Mouse (Mus musculus) midbrain, embryonic 16.5 days (tissue): ENCODE data around the gene Wasf3. TPM values are rescaled to one million over a fixed set of nuclear protein-coding genes. Genes with fewer than 3 reads are reported as not detected.
"Not testable (repeated sequence)": the region's sequence is repeated elsewhere in the genome, so short reads cannot be mapped to it uniquely, and the experiment has no call there.

Experiments used
- ATAC-seq: fragments of 200-750 bp; cut with Nextera tagmentation; 2 replicates; pipeline ENCODE4 v1.8.0; 2017; ENCODE audit warnings: moderate TSS enrichment
- H3K27ac ChIP-seq: fragments of 300-500 bp; sonication (generic); 2 replicates; pipeline ENCODE4 v1.5.1; 2014; ENCODE audit warnings: mild to moderate bottlenecking, low read length, mixed read lengths
- H3K27me3 ChIP-seq: fragments of 300-500 bp; sonication (generic); 2 replicates; pipeline ENCODE4 v1.6.1; 2014; ENCODE audit warnings: low read depth, low read length, mixed read lengths; ENCODE audit not compliant: control insufficient read depth, insufficient read depth
- H3K36me3 ChIP-seq: fragments of 300-500 bp; sonication (generic); 2 replicates; pipeline ENCODE4 v1.6.1; 2014; ENCODE audit warnings: mild to moderate bottlenecking, low read length, moderate library complexity, mixed read lengths; ENCODE audit not compliant: control insufficient read depth, insufficient read depth
- H3K4me1 ChIP-seq: fragments of 300-500 bp; sonication (generic); 2 replicates; pipeline ENCODE4 v1.6.1; 2014; ENCODE audit warnings: mild to moderate bottlenecking, low read length, mixed read lengths; ENCODE audit not compliant: control insufficient read depth, insufficient read depth
- H3K4me2 ChIP-seq: fragments of 300-500 bp; sonication (generic); 2 replicates; pipeline ENCODE4 v1.6.1; 2014; ENCODE audit warnings: mild to moderate bottlenecking, low read length, mixed read lengths
- H3K4me3 ChIP-seq: fragments of 300-500 bp; sonication (generic); 2 replicates; pipeline ENCODE4 v1.5.1; 2014; ENCODE audit warnings: low read depth, mild to moderate bottlenecking, low read length, moderate library complexity, mixed read lengths
- H3K9ac ChIP-seq: fragments of 300-500 bp; sonication (generic); 2 replicates; pipeline ENCODE4 v1.6.1; 2014; ENCODE audit warnings: low read depth, low read length, mixed read lengths
- H3K9me3 ChIP-seq: fragments of 300-500 bp; sonication (generic); replicated peaks from 2 replicates; pipeline ENCODE4 v1.6.1; 2014; ENCODE audit warnings: mild to moderate bottlenecking, low read length, mixed read lengths; ENCODE audit not compliant: control insufficient read depth, poor library complexity, severe bottlenecking
- WGBS: fragments of 180-500 bp; shearing (Covaris S2); extraction: QIAGEN DNeasy Blood & Tissue Kit; methylation state at CpG from one replicate; pipeline ENCODE4 v1.1.7; 2014; 5-methylcytosine and 5-hydroxymethylcytosine counted together
- polyA plus RNA-seq: library from polyadenylated mRNA; unstranded; fragments of >200 nt; fragmentation: Nextera tagmentation; extraction: Ambion mirVana; gene quantifications from 2 replicates; pipeline ENCODE4 v1.2.1, GENCODE M21; 2015

Wasf3 gene
- polyA plus RNA-seq, 1 experiment from 2014 or later = 21.4 TPM

GRCm38 (mm10) chr5:146386906-146387305 lies 2.1 kb downstream of the Wasf3 start:
- no peaks in the 10 kb centered on the region for H3K27me3 ChIP-seq
- ATAC-seq = no peak
- H3K9ac ChIP-seq = no peak overlapping the region
- H3K4me1 ChIP-seq = peaks cover 10% of the 10 kb centered on the region; the same call in 1 of the 2 replicates
- H3K27ac ChIP-seq = no peak overlapping the region
- no peak overlapping the region for H3K4me2 ChIP-seq
- WGBS = 95% methylated on average over 4 of the region's 4 CpGs
- no peaks in the 10 kb centered on the region for H3K36me3 ChIP-seq
- no peak overlapping the region for H3K4me3 ChIP-seq
- H3K9me3 ChIP-seq = no peaks in the 10 kb centered on the region

DNA sequence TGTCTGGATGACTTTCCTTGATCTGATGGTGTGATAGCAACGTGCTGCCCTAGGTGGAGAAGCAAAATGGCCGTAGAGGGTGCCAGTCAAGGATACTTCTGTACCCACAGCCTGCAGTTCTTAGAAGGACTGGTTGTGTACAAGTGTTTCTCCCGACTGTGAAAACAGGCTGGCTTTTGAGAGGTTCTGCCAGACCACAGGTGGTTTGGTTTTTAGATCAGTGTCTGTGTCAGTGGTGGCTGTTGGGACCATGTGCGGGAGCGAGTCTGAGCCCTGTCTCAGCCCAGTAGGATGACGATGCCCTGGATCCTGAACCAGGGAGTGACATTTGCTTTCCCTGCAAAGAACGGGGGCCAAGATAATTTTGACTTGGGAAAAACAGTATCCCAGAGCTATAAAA lies 9.8 kb downstream of the Wasf3 start:
- Histone ChIP-seq H3K9me3 (peaks cover 8% of the 10 kb centered on the region), H3K27ac (no peak overlapping the region), H3K4me3 (no peak overlapping the region), H3K4me1 (no peaks in the 10 kb centered on the region), H3K36me3 (0 out of 2 replicates have a peak, but pooled peaks cover 4% of the 10 kb centered on the region), H3K4me2 (no peak overlapping the region), H3K27me3 (no peaks in the 10 kb centered on the region), H3K9ac (no peak overlapping the region)
- ATAC-seq = no peak
- WGBS = 90% methylated on average over 7 of the region's 7 CpGs

- WGBS = 82% methylated on average over 5 of the region's 5 CpGs
- H3K9me3 ChIP-seq = peaks cover 8% of the 10 kb centered on the region
- no peak for ATAC-seq
- no peak overlapping the region for H3K27ac ChIP-seq
- no peaks in the 10 kb centered on the region for H3K4me1 ChIP-seq
- H3K9ac ChIP-seq = no peak overlapping the region
- no peak overlapping the region for H3K4me2 ChIP-seq
- H3K36me3 ChIP-seq = 0 out of 2 replicates have a peak, but pooled peaks cover 4% of the 10 kb centered on the region
- no peak overlapping the region for H3K4me3 ChIP-seq
- no peaks in the 10 kb centered on the region for H3K27me3 ChIP-seq
Observed at GRCm38 (mm10) chr5:146397253-146397652, 12.5 kb downstream of the Wasf3 start.

- H3K4me2 ChIP-seq = no peak overlapping the region
- H3K9ac ChIP-seq = no peak overlapping the region
- no peak overlapping the region for H3K4me3 ChIP-seq
- no peaks in the 10 kb centered on the region for H3K27me3 ChIP-seq
- no peak for ATAC-seq
- 95% methylated on average over 7 of the region's 7 CpGs for WGBS
- no peaks in the 10 kb centered on the region for H3K4me1 ChIP-seq
- 0 out of 2 replicates have a peak, but pooled peaks cover 3% of the 10 kb centered on the region for H3K36me3 ChIP-seq
- H3K9me3 ChIP-seq = peaks cover 8% of the 10 kb centered on the region
- H3K27ac ChIP-seq = no peak overlapping the region
Observed at GRCm38 (mm10) chr5:146398386-146399115, 13.8 kb downstream of the Wasf3 start.

- H3K4me2 ChIP-seq, ATAC-seq, H3K36me3 ChIP-seq, H3K27me3 ChIP-seq, H3K9me3 ChIP-seq, H3K27ac ChIP-seq, H3K9ac ChIP-seq, H3K4me1 ChIP-seq, H3K4me3 ChIP-seq: not testable (repeated sequence)
- 95% methylated on average over 6 of the region's 6 CpGs for WGBS
Observed at GRCm38 (mm10) chr5:146401012-146401411, 16.2 kb downstream of the Wasf3 start.

DNA sequence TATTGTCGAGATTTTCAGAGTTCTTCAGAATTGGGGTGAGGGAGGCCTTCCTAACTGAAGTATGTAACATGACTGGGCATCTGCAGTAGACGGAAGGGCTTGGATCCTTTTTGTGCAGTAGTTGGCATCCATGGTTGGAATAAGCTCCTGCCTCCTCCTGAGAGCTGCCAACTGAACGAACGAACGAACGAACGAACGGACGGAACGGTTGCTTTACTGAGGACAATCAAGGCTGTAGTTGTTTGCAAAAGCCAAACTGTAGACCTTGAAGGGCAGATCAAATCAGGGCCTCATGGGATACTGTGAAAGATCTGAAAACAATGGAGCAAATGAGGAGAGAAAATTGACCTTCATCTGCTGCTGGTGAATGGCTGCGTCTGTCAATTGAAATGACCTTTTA lies 17.5 kb downstream of the Wasf3 start:
- Histone ChIP-seq H3K9me3 (no peaks in the 10 kb centered on the region), H3K27ac (no peak overlapping the region), H3K4me1 (no peaks in the 10 kb centered on the region), H3K27me3 (no peaks in the 10 kb centered on the region), H3K9ac (no peak overlapping the region), H3K4me3 (no peak overlapping the region), H3K4me2 (no peak overlapping the region), H3K36me3 (no peaks in the 10 kb centered on the region)
- no peak for ATAC-seq
- WGBS = 55% methylated on average over 11 of the region's 11 CpGs

- Histone ChIP-seq H3K36me3 (no peaks in the 10 kb centered on the region), H3K9me3 (no peaks in the 10 kb centered on the region), H3K4me2 (no peak overlapping the region), H3K9ac (no peak overlapping the region), H3K4me3 (no peak overlapping the region), H3K27me3 (no peaks in the 10 kb centered on the region), H3K27ac (no peak overlapping the region), H3K4me1 (no peaks in the 10 kb centered on the region)
- 45% methylated on average over 2 of the region's 2 CpGs for WGBS
- ATAC-seq = no peak
Observed at GRCm38 (mm10) chr5:146403923-146404322, 19.1 kb downstream of the Wasf3 start.

- Histone ChIP-seq H3K4me3 (no peak overlapping the region), H3K4me1 (0 out of 2 replicates have a peak, but pooled peaks cover 7% of the 10 kb centered on the region), H3K36me3 (no peaks in the 10 kb centered on the region), H3K27ac (no peak overlapping the region), H3K9me3 (no peaks in the 10 kb centered on the region), H3K27me3 (no peaks in the 10 kb centered on the region), H3K9ac (no peak overlapping the region), H3K4me2 (no peak overlapping the region)
- WGBS = 97% methylated on average over 1 of the region's 1 CpGs
- ATAC-seq = no peak
Observed at GRCm38 (mm10) chr5:146406133-146406532, 21.3 kb downstream of the Wasf3 start.

DNA sequence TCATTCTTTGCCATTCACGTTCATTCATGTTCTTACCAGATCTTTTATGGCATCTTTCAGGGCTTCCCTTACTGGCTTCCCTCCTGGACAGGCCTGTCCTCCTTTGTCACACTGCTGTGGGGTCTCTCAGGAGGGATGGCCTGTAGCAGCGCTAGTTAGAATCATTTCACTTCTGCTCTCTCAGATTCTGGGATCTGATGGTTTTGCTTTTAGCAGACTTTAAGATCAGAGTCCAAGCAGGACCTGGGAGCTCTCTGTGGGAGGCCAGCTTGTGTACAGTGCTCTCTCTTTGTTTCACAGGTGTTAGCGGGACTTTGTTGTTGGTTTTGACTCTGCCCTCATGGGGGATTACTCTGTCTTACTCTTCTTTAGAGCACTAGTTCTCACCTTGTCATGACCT lies 23.0 kb downstream of the Wasf3 start:
- Histone ChIP-seq H3K9me3 (no peaks in the 10 kb centered on the region), H3K36me3 (no peaks in the 10 kb centered on the region), H3K4me3 (no peak overlapping the region), H3K27me3 (no peaks in the 10 kb centered on the region), H3K4me1 (peaks cover 8% of the 10 kb centered on the region; the same call in 1 of the 2 replicates), H3K27ac (no peak overlapping the region), H3K4me2 (no peak overlapping the region), H3K9ac (no peak overlapping the region)
- 46% methylated on average over 3 of the region's 3 CpGs for WGBS
- no peak for ATAC-seq
